Mouse (Mus musculus) MEL (cell line): Measurements from ENCODE around the gene Aldh5a1. TPM values are rescaled to one million over a fixed set of nuclear protein-coding genes. Genes with fewer than 3 reads are reported as not detected.

Experiments
- DNase-seq: peaks from one replicate; pipeline ENCODE4 v3.0.0; 2011; ENCODE audit warnings: low read depth, low spot score
- H3K27ac ChIP-seq: 2 replicates; pipeline ENCODE4 v1.5.1; 2012; ENCODE audit warnings: low read depth, mild to moderate bottlenecking, control low read depth, low read length, moderate library complexity; ENCODE audit not compliant: control insufficient read depth
- H3K27me3 ChIP-seq, 2 experiments: fragments of 150-350 bp in 1 of 2; sonication (generic) in 1 of 2; 2 replicates each; pipeline ENCODE4 v1.6.1; 2012; ENCODE audit warnings: low read length in 2 of 2, mild to moderate bottlenecking in 2 of 2, improper control_type of control experiment in 1 of 2, moderate library complexity in 1 of 2; ENCODE audit not compliant: insufficient read depth in 2 of 2, control insufficient read depth in 1 of 2
- H3K36me3 ChIP-seq, 2 experiments: 2 replicates each; pipeline ENCODE4 v1.6.1; 2012 to 2014; ENCODE audit warnings: low read length in 2 of 2, improper control_type of control experiment in 1 of 2, inconsistent platforms in 1 of 2, mild to moderate bottlenecking in 1 of 2; ENCODE audit not compliant: insufficient read depth in 2 of 2, control insufficient read depth in 1 of 2
- H3K4me1 ChIP-seq, 2 experiments: fragments of 150-350 bp in 1 of 2; sonication (generic) in 1 of 2; 2 replicates each; pipeline ENCODE4 v1.6.1; 2012; ENCODE audit warnings: low read length in 2 of 2, improper control_type of control experiment in 1 of 2, mild to moderate bottlenecking in 1 of 2; ENCODE audit not compliant: insufficient read depth in 2 of 2, control insufficient read depth in 1 of 2
- H3K4me3 ChIP-seq, 2 experiments: fragments of 150-350 bp in 1 of 2; sonication (generic) in 1 of 2; 2 replicates each; pipeline ENCODE4 v1.5.1; 2012; ENCODE audit warnings: low read depth in 2 of 2, low read length in 2 of 2, mild to moderate bottlenecking in 2 of 2, moderate library complexity in 2 of 2, control low read depth in 1 of 2, improper control_type of control experiment in 1 of 2; ENCODE audit not compliant: control insufficient read depth in 1 of 2, insufficient read depth in 1 of 2
- H3K79me2 ChIP-seq: 2 replicates; pipeline ENCODE4 v1.6.1; 2012; ENCODE audit warnings: mild to moderate bottlenecking, low read length, moderate library complexity; ENCODE audit not compliant: control insufficient read depth, poor library complexity, insufficient read depth
- H3K9ac ChIP-seq: 2 replicates; pipeline ENCODE4 v1.6.1; 2012; ENCODE audit warnings: low read depth, mild to moderate bottlenecking, control low read depth, low read length, moderate library complexity; ENCODE audit not compliant: control insufficient read depth, poor library complexity, severe bottlenecking
- H3K9me3 ChIP-seq: fragments of 150-350 bp; sonication (generic); replicated peaks from 2 replicates; pipeline ENCODE4 v1.6.1; 2012; ENCODE audit warnings: mild to moderate bottlenecking, low read length, improper control_type of control experiment, moderate library complexity; ENCODE audit not compliant: insufficient read depth
- CHD2 ChIP-seq: IDR thresholded peaks from 2 replicates; pipeline ENCODE4 v1.6.1; 2011; ENCODE audit warnings: low read length, improper control_type of control experiment
- CTCF ChIP-seq, 3 experiments: IDR thresholded peaks in 2 of 3; conservative IDR thresholded peaks in 1 of 3; 2 replicates each; pipeline ENCODE4 v1.5.1; 2011 to 2012; ENCODE audit warnings: low read length in 3 of 3, low read depth in 2 of 3, mild to moderate bottlenecking in 2 of 3, improper control_type of control experiment in 1 of 3, inconsistent platforms in 1 of 3, mixed read lengths in 1 of 3, moderate library complexity in 1 of 3; ENCODE audit not compliant: control insufficient read depth in 1 of 3, insufficient read depth in 1 of 3, poor library complexity in 1 of 3, severe bottlenecking in 1 of 3
- E2F4 ChIP-seq: IDR thresholded peaks from 2 replicates; pipeline ENCODE4 v1.6.1; 2011; ENCODE audit warnings: low read depth, low read length, improper control_type of control experiment, borderline replicate concordance
- EP300 ChIP-seq, 2 experiments: IDR thresholded peaks; 2 replicates each; pipeline ENCODE4 v1.6.1; 2011; ENCODE audit warnings: improper control_type of control experiment in 2 of 2, low read length in 2 of 2, low read depth in 1 of 2, mild to moderate bottlenecking in 1 of 2
- ETS1 ChIP-seq: IDR thresholded peaks from 2 replicates; pipeline ENCODE4 v1.6.1; 2012; ENCODE audit warnings: low read depth, mild to moderate bottlenecking, inconsistent platforms, low read length, improper control_type of control experiment, moderate library complexity
- GABPA ChIP-seq: IDR thresholded peaks from 2 replicates; pipeline ENCODE4 v1.6.1; 2012; ENCODE audit warnings: low read depth, mild to moderate bottlenecking, inconsistent platforms, low read length, improper control_type of control experiment, moderate library complexity
- KAT2A ChIP-seq: conservative IDR thresholded peaks from 2 replicates; pipeline ENCODE4 v1.6.1; 2012; ENCODE audit warnings: low read depth, low read length, improper control_type of control experiment, inconsistent platforms
- MAFK ChIP-seq: IDR thresholded peaks from 2 replicates; pipeline ENCODE4 v1.6.1; 2011; ENCODE audit warnings: low read depth, mild to moderate bottlenecking, low read length, improper control_type of control experiment, borderline replicate concordance
- MAX ChIP-seq: IDR thresholded peaks from 2 replicates; pipeline ENCODE4 v1.6.1; 2011; ENCODE audit warnings: low read length, improper control_type of control experiment
- MEF2A ChIP-seq: IDR thresholded peaks from 2 replicates; pipeline ENCODE4 v1.6.1; 2014; ENCODE audit warnings: low read depth, mild to moderate bottlenecking, inconsistent platforms, low read length, improper control_type of control experiment; ENCODE audit not compliant: poor library complexity, insufficient replicate concordance, severe bottlenecking; ENCODE audit errors: extremely low read depth
- MXI1 ChIP-seq: IDR thresholded peaks from 2 replicates; pipeline ENCODE4 v1.6.1; 2011; ENCODE audit warnings: mild to moderate bottlenecking, low read depth, low read length, improper control_type of control experiment
- MYB ChIP-seq: IDR thresholded peaks from 2 replicates; pipeline ENCODE4 v1.6.1; 2011; ENCODE audit warnings: mild to moderate bottlenecking, low read depth, low read length, improper control_type of control experiment
- POLR2A ChIP-seq, 2 experiments: IDR thresholded peaks; 2 replicates each; pipeline ENCODE4 v1.6.1; 2011 to 2012; ENCODE audit warnings: low read length in 2 of 2, mild to moderate bottlenecking in 2 of 2, control low read depth in 1 of 2, improper control_type of control experiment in 1 of 2, low read depth in 1 of 2, moderate library complexity in 1 of 2; ENCODE audit not compliant: control insufficient read depth in 1 of 2, insufficient read depth in 1 of 2, poor library complexity in 1 of 2
- POLR2AphosphoS2 ChIP-seq: IDR thresholded peaks from 2 replicates; pipeline ENCODE4 v1.6.1; 2011; ENCODE audit warnings: low read length, improper control_type of control experiment
- POLR2AphosphoS5 ChIP-seq: IDR thresholded peaks from 2 replicates; pipeline ENCODE4 v1.6.1; 2012; ENCODE audit warnings: low read depth, borderline replicate concordance, mild to moderate bottlenecking, inconsistent platforms, low read length, moderate library complexity, mixed read lengths
- RAD21 ChIP-seq: IDR thresholded peaks from 2 replicates; pipeline ENCODE4 v1.6.1; 2011; ENCODE audit warnings: mild to moderate bottlenecking, low read depth, low read length, improper control_type of control experiment
- SIN3A ChIP-seq: IDR thresholded peaks from 2 replicates; pipeline ENCODE4 v1.6.1; 2012; ENCODE audit warnings: low read length, improper control_type of control experiment, inconsistent platforms
- SMC3 ChIP-seq: IDR thresholded peaks from 2 replicates; pipeline ENCODE4 v1.6.1; 2011; ENCODE audit warnings: low read depth, low read length, improper control_type of control experiment
- TCF12 ChIP-seq: IDR thresholded peaks from 2 replicates; pipeline ENCODE4 v1.6.1; 2014; ENCODE audit warnings: low read depth, mild to moderate bottlenecking, inconsistent platforms, low read length, improper control_type of control experiment, moderate library complexity
- USF2 ChIP-seq, 2 experiments: IDR thresholded peaks; 2 replicates each; pipeline ENCODE4 v1.6.1; 2011 to 2012; ENCODE audit warnings: improper control_type of control experiment in 2 of 2, low read length in 2 of 2, borderline replicate concordance in 1 of 2, inconsistent platforms in 1 of 2, low read depth in 1 of 2, mild to moderate bottlenecking in 1 of 2; ENCODE audit not compliant: insufficient read depth in 1 of 2
- ZKSCAN1 ChIP-seq: IDR thresholded peaks from 2 replicates; pipeline ENCODE4 v1.6.1; 2012; ENCODE audit warnings: low read depth, mild to moderate bottlenecking, inconsistent platforms, low read length, improper control_type of control experiment, moderate library complexity
- ZMIZ1 ChIP-seq: IDR thresholded peaks from 2 replicates; pipeline ENCODE4 v1.6.1; 2012; ENCODE audit warnings: low read depth, mild to moderate bottlenecking, inconsistent platforms, low read length, improper control_type of control experiment, moderate library complexity
- ZNF384 ChIP-seq: IDR thresholded peaks from 2 replicates; pipeline ENCODE4 v1.6.1; 2012; ENCODE audit warnings: low read depth, mild to moderate bottlenecking, inconsistent platforms, low read length, improper control_type of control experiment
- polyA plus RNA-seq, 2 experiments: library from polyadenylated mRNA; stranded (reverse) in 1 of 2; unstranded in 1 of 2; fragments of >175 nt in 1 of 2; fragments of >200 nt in 1 of 2; gene quantifications; 2 replicates each; pipeline versions ENCODE4 v1.2.1 to v1.2.4; 2012; ENCODE audit warnings: low replicate concordance in 2 of 2, low read depth in 1 of 2; ENCODE audit not compliant: insufficient read length in 2 of 2, insufficient read depth in 1 of 2, missing spikeins in 1 of 2
- total RNA-seq: library from RNA; depleted of rRNA; stranded (reverse); fragments of 300-350 nt; gene quantifications from 2 replicates; pipeline ENCODE4 v1.2.3, GENCODE M21; 2012

Aldh5a1 gene
- total and polyA plus RNA-seq, 3 experiments: 0.04 to 0.15 TPM; not detected in 1

- H3K79me2 ChIP-seq: no peaks in the 10 kb centered on the region
- H3K4me1 ChIP-seq: no peaks in the 10 kb centered on the region
- no peak overlapping the region for H3K27ac ChIP-seq
- no peak overlapping the region for H3K4me3 ChIP-seq
- no peak for DNase-seq
- no peaks in the 10 kb centered on the region for H3K9me3 ChIP-seq
- H3K36me3 ChIP-seq: no peaks in the 10 kb centered on the region
- peaks cover 0 to 5% of the 10 kb centered on the region in 2 experiments; a peak in 3 of 4 replicates for H3K27me3 ChIP-seq
- TF ChIP-seq POLR2AphosphoS5: no peak
- no peak for TF ChIP-seq MAX
- no peak for TF ChIP-seq CHD2
- TF ChIP-seq GABPA: no peak
- no peak for TF ChIP-seq ZMIZ1
- TF ChIP-seq ZKSCAN1: no peak
- TF ChIP-seq ETS1: no peak
- no peak for TF ChIP-seq MEF2A
- no peak for TF ChIP-seq MYB
- H3K9ac ChIP-seq: no peak overlapping the region
These were observed 57.3 kb downstream of the Aldh5a1 start for GRCm38 (mm10) chr13:24880208-24880607.

- TF ChIP-seq GABPA (no peak), EP300 (IDR thresholded peaks at IDR 0.05; ENCODE audit: low read depth in 1 of 2, low read length in 2 of 2) (no peak), MXI1 (no peak), MAFK (no peak), ETS1 (no peak), TCF12 (no peak), SIN3A (no peak), USF2 (IDR thresholded peaks at IDR 0.05; ENCODE audit: borderline replicate concordance in 1 of 2, insufficient read depth in 1 of 2, low read depth in 1 of 2, low read length in 2 of 2) (no peak), SMC3 (no peak), MAX (no peak), ZNF384 (no peak), POLR2AphosphoS2 (no peak), KAT2A (no peak), RAD21 (no peak), E2F4 (no peak), POLR2A (IDR thresholded peaks at IDR 0.05; ENCODE audit: control insufficient read depth in 1 of 2, insufficient read depth in 1 of 2, low read depth in 1 of 2, low read length in 2 of 2, poor library complexity in 1 of 2) (no peak), CTCF (IDR thresholded peaks at IDR 0.05 in 2 of 3, conservative IDR thresholded peaks at IDR 0.05 in 1 of 3; ENCODE audit: control insufficient read depth in 1 of 3, insufficient read depth in 1 of 3, low read depth in 2 of 3, low read length in 3 of 3, poor library complexity in 1 of 3, severe bottlenecking in 1 of 3) (no peak)
- Histone ChIP-seq H3K79me2 (no peaks in the 10 kb centered on the region), H3K4me1 (no peaks in the 10 kb centered on the region), H3K27me3 (peaks cover 0 to 5% of the 10 kb centered on the region in 2 experiments; a peak in 3 of 4 replicates), H3K9ac (no peak overlapping the region), H3K27ac (no peak overlapping the region), H3K36me3 (no peaks in the 10 kb centered on the region), H3K9me3 (no peaks in the 10 kb centered on the region), H3K4me3 (no peak overlapping the region)
- no peak for DNase-seq
These were observed 58.0 kb downstream of the Aldh5a1 start for GRCm38 (mm10) chr13:24879359-24880040.
